Mouse (Mus musculus) ES-E14 (cell line): ENCODE data around the gene Slc22a18. TPM values are rescaled to one million over a fixed set of nuclear protein-coding genes. Genes with fewer than 3 reads are reported as not detected.

Experiments
- DNase-seq: peaks from one replicate; pipeline ENCODE4 v3.0.0-alpha.2; 2013; ENCODE audit warnings: low read depth, low spot score
- H3K27ac ChIP-seq: 2 replicates; pipeline ENCODE4 v1.5.1; 2012; ENCODE audit warnings: low read depth, mild to moderate bottlenecking, low read length, moderate library complexity, mixed read lengths; ENCODE audit not compliant: poor library complexity, insufficient read depth, severe bottlenecking
- H3K36me3 ChIP-seq: 2 replicates; pipeline ENCODE4 v1.6.1; 2012; ENCODE audit warnings: mild to moderate bottlenecking, low read length, moderate library complexity, mixed read lengths; ENCODE audit not compliant: control insufficient read depth, poor library complexity, insufficient read depth, severe bottlenecking
- H3K4me1 ChIP-seq, 2 experiments: fragments of 150-350 bp in 1 of 2; sonication (generic) in 1 of 2; 2 replicates each; pipeline ENCODE4 v1.6.1; 2012; ENCODE audit warnings: low read length in 2 of 2, mild to moderate bottlenecking in 1 of 2, mixed read lengths in 1 of 2; ENCODE audit not compliant: control insufficient read depth in 2 of 2, insufficient read depth in 2 of 2, poor library complexity in 1 of 2
- H3K4me3 ChIP-seq, 2 experiments: fragments of 150-350 bp in 1 of 2; sonication (generic) in 1 of 2; 2 replicates each; pipeline ENCODE4 v1.5.1; 2012; ENCODE audit warnings: low read length in 2 of 2, low read depth in 1 of 2, mild to moderate bottlenecking in 1 of 2, mixed read lengths in 1 of 2; ENCODE audit not compliant: insufficient read depth in 1 of 2, poor library complexity in 1 of 2, severe bottlenecking in 1 of 2
- H3K9ac ChIP-seq: 2 replicates; pipeline ENCODE4 v1.6.1; 2012; ENCODE audit warnings: low read depth, mild to moderate bottlenecking, low read length, mixed read lengths; ENCODE audit not compliant: poor library complexity, insufficient read depth, severe bottlenecking
- H3K9me3 ChIP-seq: fragments of 150-350 bp; sonication (generic); 2 replicates; pipeline ENCODE4 v1.6.1; 2012; ENCODE audit warnings: low read depth, mild to moderate bottlenecking, low read length; ENCODE audit not compliant: control insufficient read depth, insufficient read depth
- CHD2 ChIP-seq: IDR thresholded peaks from 2 replicates; pipeline ENCODE4 v1.6.1; 2014; ENCODE audit warnings: mild to moderate bottlenecking, low read depth, low read length, inconsistent platforms
- HCFC1 ChIP-seq: IDR thresholded peaks from 2 replicates; pipeline ENCODE4 v1.6.1; 2012; ENCODE audit warnings: low read length, inconsistent platforms, borderline replicate concordance; ENCODE audit not compliant: insufficient read depth
- MAFK ChIP-seq: IDR thresholded peaks from 2 replicates; pipeline ENCODE4 v1.6.1; 2014; ENCODE audit warnings: mild to moderate bottlenecking, low read depth, low read length, inconsistent platforms; ENCODE audit not compliant: insufficient read depth
- ZC3H11A ChIP-seq: IDR thresholded peaks from 2 replicates; pipeline ENCODE4 v1.6.1; 2012; ENCODE audit warnings: low read depth, mild to moderate bottlenecking, inconsistent platforms, low read length, borderline replicate concordance
- ZNF384 ChIP-seq: IDR thresholded peaks from 2 replicates; pipeline ENCODE4 v1.6.1; 2012; ENCODE audit warnings: low read depth, low read length, inconsistent platforms
- in situ Hi-C, 2 experiments: fragments of 600-800 bp; cut with MboI; formaldehyde crosslinking; loops; one replicate each; pipeline ENCODE4 v1.15.1; 2025; ENCODE audit warnings: low sequenced_read_pairs in 2 of 2, inconsistent platforms in 1 of 2; ENCODE audit not compliant: unreplicated experiment in 2 of 2
- total RNA-seq: library from RNA; depleted of rRNA; stranded (reverse); fragments of 300-350 nt; gene quantifications from 2 replicates; pipeline ENCODE4 v1.2.3, GENCODE M21; 2012

Slc22a18 gene
- total RNA-seq, 1 experiment: 1.5 TPM

DNA sequence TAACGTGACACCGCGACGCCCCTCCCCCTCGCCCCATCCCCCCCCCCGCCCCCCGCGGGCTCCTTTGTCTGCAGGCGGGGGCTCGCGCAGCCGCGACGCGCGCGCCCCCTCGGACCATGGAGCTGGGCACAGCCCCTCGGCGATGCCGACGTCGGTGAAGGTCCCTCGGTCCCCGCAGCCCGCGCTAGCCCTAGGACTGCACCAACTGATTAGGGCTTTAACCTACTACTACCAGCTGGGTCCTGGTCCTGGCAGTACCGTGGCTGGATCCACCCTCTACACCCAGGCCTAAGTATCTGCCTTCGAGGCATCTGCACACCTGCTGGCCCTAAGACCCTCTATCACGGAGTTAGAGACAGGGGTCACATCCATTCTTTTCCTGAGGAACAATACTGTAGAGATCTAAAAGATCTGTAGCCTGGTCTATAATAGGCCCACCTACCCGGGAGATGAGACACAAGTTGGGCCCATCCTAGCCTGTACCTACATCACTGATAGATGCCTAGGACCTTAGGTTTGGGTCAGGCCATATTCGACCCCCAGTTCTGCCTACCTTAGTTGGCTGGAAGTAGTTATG is 12.2 kb upstream of the Slc22a18 start:
- TF ChIP-seq CHD2 (no peak), HCFC1 (no peak), ZC3H11A (no peak), MAFK (no peak), ZNF384 (no peak)
- Histone ChIP-seq H3K27ac (no peak overlapping the region), H3K36me3 (no peaks in the 10 kb centered on the region), H3K4me1 (peaks cover 0 to 13% of the 10 kb centered on the region in 2 experiments; a peak in 2 of 4 replicates), H3K9me3 (no peaks in the 10 kb centered on the region), H3K4me3 (peak overlapping the region; percentile 22 to 45; a peak in 2 of 4 replicates), H3K9ac (peak overlapping the region; percentile 28; the same call in 1 of the 2 replicates)
- in situ Hi-C loops: no loop called here
- no peak for DNase-seq

DNA sequence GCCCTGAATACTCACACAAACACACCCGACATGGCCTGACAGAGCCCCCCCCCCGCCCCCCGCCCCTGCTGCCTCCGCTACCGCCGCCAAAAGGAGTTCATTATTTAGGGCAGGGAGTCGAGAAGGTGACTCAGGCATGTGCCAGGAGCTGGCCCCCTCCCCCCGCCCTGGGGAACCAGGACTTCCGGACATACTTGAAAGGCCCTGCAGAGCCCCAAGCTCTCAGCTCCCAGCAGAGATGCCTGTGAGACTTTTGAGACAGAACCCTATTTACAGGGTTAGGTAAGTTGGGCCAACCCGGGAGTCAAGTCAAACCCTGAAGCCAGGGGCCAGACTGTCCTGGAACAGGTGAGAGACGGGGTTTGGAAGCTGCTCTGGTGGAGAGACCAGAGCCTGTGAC is 11.6 kb upstream of the Slc22a18 start:
- peaks cover 0 to 13% of the 10 kb centered on the region in 2 experiments; a peak in 2 of 4 replicates for H3K4me1 ChIP-seq
- no peak overlapping the region for H3K9ac ChIP-seq
- TF ChIP-seq ZC3H11A (no peak), HCFC1 (no peak), ZNF384 (no peak), MAFK (no peak), CHD2 (no peak)
- no peaks in the 10 kb centered on the region for H3K36me3 ChIP-seq
- DNase-seq: no peak
- no peak overlapping the region for H3K27ac ChIP-seq
- no peak overlapping the region for H3K4me3 ChIP-seq
- no peaks in the 10 kb centered on the region for H3K9me3 ChIP-seq
- in situ Hi-C loops: no loop called here

DNA sequence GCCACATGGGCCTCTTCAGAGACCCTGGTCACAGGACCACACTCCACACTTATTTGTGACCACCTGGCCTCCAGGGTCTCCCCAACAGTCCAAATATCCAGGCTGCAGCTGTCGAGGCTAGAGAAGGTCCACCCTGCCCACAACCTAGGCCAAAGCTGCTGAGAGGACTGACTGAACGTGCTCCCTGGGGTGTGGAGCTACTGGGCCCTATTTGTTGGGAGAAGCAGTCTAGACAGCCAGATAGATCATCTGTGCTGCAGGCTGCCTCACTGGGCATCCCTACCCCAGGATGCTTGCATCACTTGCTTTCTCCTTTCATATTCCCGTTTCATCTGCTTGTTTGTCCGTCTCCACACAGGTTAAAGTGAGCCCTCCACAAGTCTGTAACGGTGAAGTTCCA is 11.0 kb upstream of the Slc22a18 start:
- Histone ChIP-seq H3K36me3 (no peaks in the 10 kb centered on the region), H3K4me3 (no peak overlapping the region), H3K9ac (no peak overlapping the region), H3K9me3 (no peaks in the 10 kb centered on the region), H3K4me1 (peaks cover 0 to 17% of the 10 kb centered on the region in 2 experiments; a peak in 2 of 4 replicates), H3K27ac (no peak overlapping the region)
- no peak for DNase-seq
- in situ Hi-C loops: no loop called here
- TF ChIP-seq ZC3H11A (no peak), ZNF384 (no peak), CHD2 (no peak), HCFC1 (no peak), MAFK (no peak)

DNA sequence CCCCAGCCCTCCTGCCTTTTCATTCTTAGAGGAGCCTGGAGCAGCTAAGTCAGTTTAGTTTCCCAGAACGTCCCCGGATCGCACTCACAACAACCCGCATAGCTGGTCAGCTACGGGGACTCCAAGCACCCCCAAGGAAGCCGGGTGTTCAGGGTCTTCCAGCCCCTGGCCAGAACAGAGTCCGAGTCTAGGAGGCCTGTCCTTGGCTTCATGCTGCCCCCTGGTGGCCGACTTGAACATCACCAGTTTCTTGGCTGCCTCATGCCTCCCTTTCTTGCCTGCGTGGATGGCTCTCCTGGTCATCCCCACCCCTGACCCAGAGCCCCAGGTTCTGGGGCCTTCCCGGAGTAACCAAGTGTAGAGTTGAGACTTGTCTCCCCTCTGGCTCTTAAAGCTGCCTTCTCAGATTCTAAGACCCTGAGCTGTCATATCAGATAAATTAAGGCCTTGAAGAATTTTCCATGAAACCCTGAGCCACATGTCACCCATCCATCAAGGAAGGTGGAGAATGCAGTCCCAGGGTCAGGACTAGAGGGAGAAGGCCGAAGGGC is 9.6 kb upstream of the Slc22a18 start:
- Histone ChIP-seq H3K4me3 (no peak overlapping the region), H3K9me3 (no peaks in the 10 kb centered on the region), H3K36me3 (no peaks in the 10 kb centered on the region), H3K27ac (no peak overlapping the region), H3K9ac (no peak overlapping the region), H3K4me1 (peaks cover 0 to 23% of the 10 kb centered on the region in 2 experiments; a peak in 2 of 4 replicates)
- TF ChIP-seq ZC3H11A (peak; percentile 78; the same call in 1 of the 2 replicates), ZNF384 (no peak)
- in situ Hi-C loops: no loop called here
- DNase-seq: peak; percentile 79
